Mouse (Mus musculus) forebrain, embryonic 13.5 days (tissue): ENCODE measurements around the gene Farp1. TPM values are rescaled to one million over a fixed set of nuclear protein-coding genes. Genes with fewer than 3 reads are reported as not detected.

Experiments
- ATAC-seq: fragments of 200-750 bp; cut with Nextera tagmentation; 2 replicates; pipeline ENCODE4 v1.8.0; 2017
- H3K27ac ChIP-seq: fragments of 300-500 bp; sonication (generic); 2 replicates; pipeline ENCODE4 v1.5.1; 2015; ENCODE audit warnings: inconsistent platforms, mild to moderate bottlenecking, moderate library complexity
- H3K27me3 ChIP-seq: fragments of 300-500 bp; sonication (generic); 2 replicates; pipeline ENCODE4 v1.6.1; 2015; ENCODE audit warnings: mild to moderate bottlenecking, inconsistent platforms
- H3K36me3 ChIP-seq: fragments of 300-500 bp; sonication (generic); 2 replicates; pipeline ENCODE4 v1.6.1; 2015; ENCODE audit warnings: mild to moderate bottlenecking, inconsistent platforms; ENCODE audit not compliant: poor library complexity, severe bottlenecking
- H3K4me1 ChIP-seq: fragments of 300-500 bp; sonication (generic); 2 replicates; pipeline ENCODE4 v1.6.1; 2015; ENCODE audit warnings: inconsistent platforms
- H3K4me2 ChIP-seq: fragments of 300-500 bp; sonication (generic); 2 replicates; pipeline ENCODE4 v1.6.1; 2015; ENCODE audit warnings: inconsistent platforms, mild to moderate bottlenecking, moderate library complexity
- H3K4me3 ChIP-seq: fragments of 300-500 bp; sonication (generic); 2 replicates; pipeline ENCODE4 v1.5.1; 2015; ENCODE audit warnings: mild to moderate bottlenecking, inconsistent platforms
- H3K9ac ChIP-seq: fragments of 300-500 bp; sonication (generic); 2 replicates; pipeline ENCODE4 v1.6.1; 2015; ENCODE audit warnings: mild to moderate bottlenecking, inconsistent platforms
- H3K9me3 ChIP-seq: fragments of 300-500 bp; sonication (generic); replicated peaks from 2 replicates; pipeline ENCODE4 v1.6.1; 2016; ENCODE audit warnings: inconsistent platforms
- WGBS: fragments of 180-500 bp; shearing (Covaris S2); methylation state at CpG from one replicate; pipeline ENCODE4 v1.1.7; 2015; 5-methylcytosine and 5-hydroxymethylcytosine counted together
- polyA plus RNA-seq: library from polyadenylated mRNA; unstranded; fragments of >200 nt; fragmentation: Nextera tagmentation; extraction: Ambion mirVana; gene quantifications from 2 replicates; pipeline ENCODE4 v1.2.1, GENCODE M21; 2015

Farp1 gene
- polyA plus RNA-seq, 1 experiment from 2014 or later, result 15.9 TPM

DNA sequence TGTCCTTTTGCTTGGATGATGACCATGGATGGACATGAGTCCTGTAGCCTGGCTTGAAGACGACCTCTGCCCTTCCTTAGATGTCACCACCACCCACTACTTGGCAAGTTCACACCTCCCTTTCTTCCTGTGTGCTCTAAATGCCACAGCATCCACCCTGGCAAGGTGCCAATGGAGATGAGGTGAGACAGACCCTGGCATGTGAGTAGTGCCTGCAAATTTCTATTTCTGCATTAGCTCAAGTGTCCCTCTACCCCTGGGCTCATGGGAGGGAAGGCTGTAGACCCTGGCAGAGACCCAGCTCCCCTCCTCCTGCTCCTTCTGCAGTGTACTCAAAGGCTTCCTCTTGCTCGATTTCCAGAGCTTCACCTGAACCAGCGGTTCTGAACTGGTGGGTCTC is 279.9 kb downstream of the Farp1 start:
- WGBS, result 78% methylated on average over 3 of the region's 3 CpGs
- H3K4me2 ChIP-seq, result no peak overlapping the region
- ATAC-seq, result no peak; the same call in 1 of the 2 replicates

DNA sequence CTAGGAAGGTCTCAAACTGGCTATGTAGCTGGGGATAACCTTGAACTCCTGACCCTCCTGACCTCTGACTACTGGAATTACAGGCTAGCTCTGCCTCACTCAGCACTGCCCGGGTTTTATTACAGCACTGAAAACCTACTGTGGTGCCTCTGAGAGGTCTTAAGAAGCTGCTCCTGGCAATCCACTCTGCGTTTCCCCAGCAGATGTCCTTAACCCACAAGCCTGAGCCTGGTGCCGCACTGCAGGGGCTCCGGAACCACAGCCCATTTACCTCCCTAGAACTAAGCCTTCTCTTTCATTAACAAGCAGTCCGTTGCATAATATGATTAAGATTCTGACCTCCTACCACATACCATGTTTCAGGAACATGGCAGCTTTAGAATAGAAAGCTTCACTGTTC is 281.1 kb downstream of the Farp1 start:
- Histone ChIP-seq H3K9ac (no peak overlapping the region), H3K4me1 (peaks cover 30% of the 10 kb centered on the region), H3K27ac (peak overlapping the region; percentile 19; the same call in 1 of the 2 replicates), H3K36me3 (no peaks in the 10 kb centered on the region), H3K9me3 (0 out of 2 replicates have a peak, but pooled peaks cover 3% of the 10 kb centered on the region), H3K27me3 (no peaks in the 10 kb centered on the region), H3K4me2 (no peak overlapping the region), H3K4me3 (no peak overlapping the region)
- ATAC-seq, result no peak; the same call in 1 of the 2 replicates
- 55% methylated on average over 5 of the region's 5 CpGs for WGBS

More for the DNA sequence above, 279.9 kb downstream of the Farp1 start:
- Histone ChIP-seq H3K4me3 (no peak overlapping the region), H3K36me3 (no peaks in the 10 kb centered on the region), H3K9me3 (no peaks in the 10 kb centered on the region), H3K9ac (no peak overlapping the region), H3K27ac (no peak overlapping the region), H3K4me1 (peaks cover 30% of the 10 kb centered on the region), H3K27me3 (no peaks in the 10 kb centered on the region)

DNA sequence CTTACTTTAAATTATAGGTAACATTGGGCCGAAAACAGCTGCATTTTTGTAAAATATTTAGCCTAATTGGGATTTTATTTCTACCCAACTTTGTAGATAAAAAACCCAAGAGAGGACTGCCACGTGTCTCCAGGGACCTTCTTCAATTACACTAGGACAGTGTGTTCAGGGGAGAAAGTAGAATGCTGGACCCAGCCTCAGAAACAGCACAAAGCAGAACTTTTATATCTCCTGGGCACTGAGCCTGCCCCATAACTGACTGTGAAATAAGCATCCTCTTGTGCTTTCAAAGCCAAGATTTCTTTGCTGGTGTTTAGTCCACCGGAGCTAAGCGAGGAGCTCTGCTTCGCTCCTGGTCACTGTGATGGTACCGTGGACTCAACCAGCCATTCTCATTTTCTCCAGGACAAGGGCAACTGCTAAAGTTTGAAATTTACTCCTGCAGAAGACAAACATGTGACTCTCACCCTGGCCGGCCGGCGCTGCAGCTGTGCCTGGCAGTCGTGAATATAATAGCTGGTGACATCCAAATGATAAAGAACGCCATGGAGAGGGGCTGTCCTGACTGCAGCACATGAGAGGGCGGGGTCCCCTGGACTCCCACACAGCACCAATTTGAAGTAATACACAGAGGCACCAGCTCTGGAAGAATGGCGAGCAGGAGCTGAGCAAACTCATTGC is 281.8 kb downstream of the Farp1 start:
- peaks cover 4% of the 10 kb centered on the region; the same call in 1 of the 2 replicates for H3K36me3 ChIP-seq
- H3K9ac ChIP-seq, result no peak overlapping the region
- no peaks in the 10 kb centered on the region for H3K27me3 ChIP-seq
- 0 out of 2 replicates have a peak, but pooled peaks cover 4% of the 10 kb centered on the region for H3K9me3 ChIP-seq
- ATAC-seq, result no peak
- 68% methylated on average over 13 of the region's 13 CpGs for WGBS
- no peak overlapping the region for H3K4me2 ChIP-seq
- H3K4me3 ChIP-seq, result no peak overlapping the region
- H3K4me1 ChIP-seq, result peaks cover 30% of the 10 kb centered on the region
- peak overlapping the region; percentile 19; the same call in 1 of the 2 replicates for H3K27ac ChIP-seq

DNA sequence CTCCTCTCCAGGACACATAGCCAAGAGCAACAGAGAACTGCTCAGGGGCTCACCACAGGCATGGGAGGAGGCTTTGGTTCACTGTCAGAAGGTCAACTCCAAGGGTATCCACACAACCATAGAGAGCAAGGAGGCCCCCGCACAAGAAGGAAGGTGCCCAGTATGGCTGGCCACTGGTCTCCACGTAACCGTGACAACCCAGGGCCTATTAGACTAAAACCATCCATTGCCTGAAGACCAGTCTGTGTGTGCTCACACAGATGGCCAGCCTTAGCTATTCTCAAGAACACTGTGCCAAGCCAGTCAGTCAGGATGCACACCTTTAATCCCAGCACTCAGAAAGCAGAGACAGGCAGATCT is 282.3 kb downstream of the Farp1 start:
- Histone ChIP-seq H3K27me3 (no peaks in the 10 kb centered on the region), H3K9me3 (0 out of 2 replicates have a peak, but pooled peaks cover 4% of the 10 kb centered on the region), H3K4me2 (no peak overlapping the region), H3K36me3 (peaks cover 6% of the 10 kb centered on the region; the same call in 1 of the 2 replicates), H3K4me1 (peaks cover 30% of the 10 kb centered on the region), H3K9ac (no peak overlapping the region), H3K27ac (peak overlapping the region; percentile 19; the same call in 1 of the 2 replicates), H3K4me3 (no peak overlapping the region)
- 82% methylated on average over 3 of the region's 3 CpGs for WGBS
- ATAC-seq, result no peak

DNA sequence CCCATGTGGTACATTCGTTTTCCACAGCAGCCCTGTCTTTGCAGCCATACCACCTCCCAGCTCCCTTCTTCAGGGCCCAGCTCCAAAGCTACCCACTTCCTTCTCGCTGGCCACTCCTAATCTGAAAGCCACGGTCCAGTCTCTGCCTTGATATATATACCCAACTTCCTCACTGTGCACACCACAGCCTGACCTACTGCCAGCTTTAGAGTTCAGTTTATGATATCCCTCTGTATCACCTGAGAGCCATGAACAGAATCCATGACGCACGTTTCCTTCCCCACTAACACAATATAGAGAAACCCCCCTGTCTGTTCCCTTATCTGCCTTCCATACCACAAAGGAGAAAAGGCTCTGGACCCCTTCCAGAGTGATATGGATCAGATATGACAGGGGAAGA is 283.4 kb downstream of the Farp1 start:
- Histone ChIP-seq H3K4me3 (no peak overlapping the region), H3K36me3 (peaks cover 6% of the 10 kb centered on the region; the same call in 1 of the 2 replicates), H3K9me3 (0 out of 2 replicates have a peak, but pooled peaks cover 4% of the 10 kb centered on the region), H3K27ac (no peak overlapping the region), H3K4me1 (peaks cover 30% of the 10 kb centered on the region), H3K27me3 (no peaks in the 10 kb centered on the region), H3K9ac (no peak overlapping the region), H3K4me2 (no peak overlapping the region)
- ATAC-seq, result no peak
- WGBS, result 88% methylated on average over 5 of the region's 5 CpGs

DNA sequence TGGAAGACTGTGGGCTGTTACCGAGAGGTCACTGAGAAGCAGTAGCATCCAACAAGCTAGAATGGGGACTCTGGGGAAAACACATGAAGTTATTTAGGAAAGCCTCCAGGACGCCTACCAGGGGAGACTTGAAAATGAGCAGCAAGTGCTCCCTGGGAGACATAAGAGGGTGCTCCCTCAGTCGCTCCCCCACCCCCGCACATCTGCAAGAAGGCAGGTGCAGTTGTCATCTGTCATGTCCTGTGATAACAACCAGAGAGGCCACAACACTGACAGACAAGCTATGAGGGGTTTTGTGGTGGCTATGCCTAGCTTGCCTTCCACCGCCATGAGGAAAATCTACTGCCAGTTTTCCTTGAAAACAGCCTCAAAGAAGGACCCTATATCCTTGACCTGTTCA is 287.1 kb downstream of the Farp1 start:
- H3K36me3 ChIP-seq, result peaks cover 6% of the 10 kb centered on the region; the same call in 1 of the 2 replicates
- H3K27ac ChIP-seq, result no peak overlapping the region; the same call in 1 of the 2 replicates
- no peak overlapping the region for H3K4me2 ChIP-seq
- peaks cover 2% of the 10 kb centered on the region for H3K4me1 ChIP-seq
- 0 out of 2 replicates have a peak, but pooled peaks cover 4% of the 10 kb centered on the region for H3K9me3 ChIP-seq
- no peak for ATAC-seq
- no peak overlapping the region for H3K9ac ChIP-seq
- no peaks in the 10 kb centered on the region for H3K27me3 ChIP-seq
- 96% methylated on average over 5 of the region's 5 CpGs for WGBS
- H3K4me3 ChIP-seq, result no peak overlapping the region

DNA sequence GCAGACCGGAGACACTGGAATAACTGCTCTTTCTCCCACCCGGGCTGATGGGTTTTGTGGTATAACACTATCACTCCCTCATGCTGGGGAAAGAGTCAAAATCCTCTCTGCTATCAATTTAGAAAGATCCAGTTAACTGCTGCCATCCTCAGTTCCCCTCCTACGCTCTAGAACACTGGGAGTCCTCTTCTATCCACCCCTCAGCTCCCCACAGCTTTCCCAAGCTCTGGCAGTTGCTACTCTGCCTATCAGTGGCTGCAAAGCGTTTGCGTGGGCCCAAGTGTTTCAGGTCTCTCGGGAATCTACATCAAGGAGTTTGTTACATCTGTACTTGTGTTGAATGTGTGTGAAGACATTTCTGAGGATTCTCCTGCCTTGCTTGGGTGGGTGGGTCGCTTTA is 287.6 kb downstream of the Farp1 start:
- Histone ChIP-seq H3K4me3 (no peak overlapping the region), H3K36me3 (peaks cover 6% of the 10 kb centered on the region; the same call in 1 of the 2 replicates), H3K9me3 (0 out of 2 replicates have a peak, but pooled peaks cover 4% of the 10 kb centered on the region), H3K4me2 (no peak overlapping the region), H3K27ac (no peak overlapping the region; the same call in 1 of the 2 replicates), H3K4me1 (no peaks in the 10 kb centered on the region), H3K9ac (no peak overlapping the region), H3K27me3 (no peaks in the 10 kb centered on the region)
- 88% methylated on average over 7 of the region's 7 CpGs for WGBS
- ATAC-seq, result no peak

DNA sequence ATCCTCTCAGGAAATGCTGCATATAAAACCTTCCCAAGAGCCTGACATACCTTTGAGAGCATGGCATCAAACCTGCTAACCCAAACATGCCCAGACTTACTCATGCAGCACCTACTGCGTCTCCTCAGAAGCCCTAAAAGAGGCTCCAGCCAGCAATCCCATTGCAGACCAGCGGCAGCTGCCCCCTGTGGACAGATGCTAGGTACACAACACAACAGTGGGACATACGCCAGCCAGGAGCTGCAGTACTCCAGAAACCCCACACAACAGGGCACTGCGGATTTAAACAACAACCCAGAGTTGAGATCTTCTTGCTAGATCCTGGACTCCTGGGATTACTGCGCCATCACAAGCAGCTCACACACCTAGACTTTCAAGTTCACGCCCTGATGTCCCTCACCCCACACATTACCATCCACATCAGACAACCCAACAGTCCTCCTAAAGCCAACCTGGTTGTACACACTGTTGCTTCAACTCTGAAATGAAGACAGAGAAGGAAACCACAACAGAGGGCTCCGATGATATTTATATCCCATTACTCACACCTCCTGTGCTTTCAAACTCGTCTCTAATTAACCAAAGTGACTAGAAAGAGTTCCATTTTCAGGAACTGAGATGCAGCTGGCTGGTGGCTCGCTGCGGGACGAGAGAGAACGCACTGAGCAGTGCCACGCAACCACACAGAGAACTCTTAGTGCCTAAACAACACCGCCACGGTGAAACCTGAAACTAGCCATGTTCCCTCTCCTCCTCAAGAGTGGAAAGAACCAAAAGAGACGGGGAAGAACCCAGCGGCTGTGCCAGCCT is 289.7 kb downstream of the Farp1 start:
- Histone ChIP-seq H3K4me3 (no peak overlapping the region), H3K4me1 (no peaks in the 10 kb centered on the region), H3K27me3 (no peaks in the 10 kb centered on the region), H3K36me3 (peaks cover 6% of the 10 kb centered on the region; the same call in 1 of the 2 replicates), H3K4me2 (no peak overlapping the region), H3K9me3 (0 out of 2 replicates have a peak, but pooled peaks cover 4% of the 10 kb centered on the region), H3K9ac (no peak overlapping the region), H3K27ac (no peak overlapping the region)
- no peak for ATAC-seq
- 90% methylated on average over 17 of the region's 17 CpGs for WGBS

DNA sequence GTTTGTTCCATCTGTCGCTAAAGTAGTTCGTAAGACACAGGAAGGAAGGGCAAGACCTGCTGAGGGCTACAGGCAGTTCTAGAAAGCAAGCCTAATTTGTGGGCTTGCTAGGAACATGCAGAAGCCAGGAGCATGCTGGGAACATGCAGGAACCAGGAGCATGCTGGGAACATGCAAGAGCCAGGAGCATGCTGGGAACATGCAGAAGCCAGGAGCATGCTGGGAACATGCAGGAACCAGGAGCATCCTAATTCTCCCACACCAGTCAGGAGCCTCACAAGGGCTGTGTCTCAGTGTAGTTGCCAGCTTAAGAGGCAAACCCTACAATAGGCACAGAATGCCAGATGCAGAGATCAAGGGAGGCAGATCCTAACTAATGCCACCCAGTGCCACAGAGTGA is 291.4 kb downstream of the Farp1 start:
- Histone ChIP-seq H3K4me2 (no peak overlapping the region), H3K9ac (no peak overlapping the region), H3K9me3 (no peaks in the 10 kb centered on the region), H3K4me1 (no peaks in the 10 kb centered on the region), H3K27me3 (no peaks in the 10 kb centered on the region), H3K36me3 (peaks cover 5% of the 10 kb centered on the region; the same call in 1 of the 2 replicates), H3K4me3 (no peak overlapping the region), H3K27ac (no peak overlapping the region)
- ATAC-seq, result no peak
- WGBS, result 88% methylated on average over 2 of the region's 2 CpGs

DNA sequence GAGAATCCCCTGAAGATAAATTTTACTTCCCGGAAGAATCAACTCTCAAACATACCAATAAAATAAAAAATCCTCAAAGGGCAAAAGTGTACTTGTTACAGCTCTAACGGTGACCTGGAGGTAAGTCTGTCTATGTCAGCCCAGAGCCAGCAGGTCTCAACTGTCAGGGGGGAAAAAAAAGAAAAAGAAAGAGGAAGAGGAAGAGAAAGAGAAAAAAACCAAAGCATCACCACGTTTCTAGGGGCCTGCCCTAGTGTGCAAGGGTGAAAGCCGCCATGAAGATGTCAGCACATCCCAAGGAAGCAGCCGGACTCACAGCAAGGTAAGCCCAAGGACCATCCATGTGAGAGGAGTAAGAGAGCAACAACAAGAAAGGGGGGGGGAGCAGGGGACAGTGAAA is 293.9 kb downstream of the Farp1 start:
- Histone ChIP-seq H3K36me3 (0 out of 2 replicates have a peak, but pooled peaks cover 5% of the 10 kb centered on the region), H3K4me2 (no peak overlapping the region), H3K9ac (no peak overlapping the region), H3K9me3 (no peaks in the 10 kb centered on the region), H3K4me3 (no peak overlapping the region), H3K27ac (no peak overlapping the region), H3K27me3 (no peaks in the 10 kb centered on the region), H3K4me1 (no peaks in the 10 kb centered on the region)
- no peak for ATAC-seq
- 88% methylated on average over 5 of the region's 5 CpGs for WGBS

DNA sequence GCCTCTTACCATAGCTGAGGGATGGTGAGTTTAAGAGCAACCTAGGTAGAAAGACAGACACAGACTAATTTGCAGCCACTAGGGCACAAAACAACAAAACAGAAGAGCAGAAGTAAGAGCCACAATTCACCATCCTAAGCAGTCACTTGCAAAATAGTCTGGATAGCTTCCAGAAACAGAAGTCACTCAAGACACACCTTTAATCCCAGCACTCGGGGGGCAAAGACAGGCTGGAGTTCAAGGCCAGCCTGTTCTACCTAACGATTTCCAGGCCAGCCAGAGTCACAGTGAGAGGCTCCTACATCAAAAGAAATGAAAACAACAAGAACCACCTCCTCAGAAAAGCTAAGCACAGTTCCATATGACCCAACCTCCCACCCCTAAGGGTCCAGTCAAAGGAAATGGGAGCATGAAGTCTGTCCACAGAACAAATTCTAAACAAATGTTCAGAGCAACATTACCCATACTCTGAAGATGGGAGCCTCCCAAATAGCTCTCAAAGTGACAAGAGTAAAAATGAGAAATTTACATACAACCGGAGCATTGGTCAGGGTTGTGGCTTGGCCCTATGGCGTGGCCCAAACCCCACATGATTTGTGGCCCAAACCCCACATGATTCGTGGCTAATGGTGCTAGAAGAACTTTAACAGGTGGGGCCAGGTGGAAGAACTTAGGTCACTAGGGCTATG is 294.5 kb downstream of the Farp1 start:
- Histone ChIP-seq H3K9ac (no peak overlapping the region), H3K36me3 (peaks cover 5% of the 10 kb centered on the region; the same call in 1 of the 2 replicates), H3K4me3 (no peak overlapping the region), H3K4me1 (no peaks in the 10 kb centered on the region), H3K27me3 (no peaks in the 10 kb centered on the region), H3K27ac (no peak overlapping the region), H3K9me3 (no peaks in the 10 kb centered on the region), H3K4me2 (no peak overlapping the region)
- WGBS, result 83% methylated on average over 5 of the region's 5 CpGs
- no peak for ATAC-seq

DNA sequence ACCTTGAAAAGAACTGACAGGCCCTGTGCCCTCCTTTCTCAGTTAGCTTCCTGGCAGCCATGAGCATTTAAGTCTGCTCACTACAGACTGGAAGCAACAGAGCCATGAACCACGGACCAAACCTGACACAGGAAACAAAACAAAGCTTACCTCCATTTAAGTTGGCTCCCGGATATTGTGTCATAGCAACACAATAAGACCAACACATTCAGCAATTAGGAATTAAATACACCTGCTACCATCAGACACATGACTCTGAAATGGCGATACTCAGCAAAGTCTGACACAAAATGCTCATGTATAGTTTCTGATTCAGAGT is 295.0 kb downstream of the Farp1 start:
- Histone ChIP-seq H3K9me3 (no peaks in the 10 kb centered on the region), H3K4me2 (no peak overlapping the region), H3K4me3 (no peak overlapping the region), H3K27ac (no peak overlapping the region), H3K4me1 (no peaks in the 10 kb centered on the region), H3K27me3 (no peaks in the 10 kb centered on the region), H3K9ac (no peak overlapping the region), H3K36me3 (peaks cover 5% of the 10 kb centered on the region; the same call in 1 of the 2 replicates)
- no peak for ATAC-seq
- 75% methylated on average over 3 of the region's 3 CpGs for WGBS
